Mouse (Mus musculus): ENCODE measurements around the gene Gm13275. TPM values are rescaled to one million over a fixed set of nuclear protein-coding genes. Genes with fewer than 3 reads are reported as not detected.
"Not testable (repeated sequence)": the region's sequence is repeated elsewhere in the genome, so short reads cannot be mapped to it uniquely, and the experiment has no call there.

Gene Gm13275
- polyA plus RNA-seq, 1 experiment from 2014 or later = not detected

- H3K27me3 ChIP-seq (replicated peaks; ENCODE audit: control insufficient read depth, insufficient read depth, low read length); H3K4me1 ChIP-seq (ENCODE audit: control insufficient read depth, insufficient read depth, low read depth, low read length); H3K4me3 ChIP-seq (ENCODE audit: low read length); H3K9me3 ChIP-seq (ENCODE audit: control insufficient read depth, low read length); H3K4me2 ChIP-seq (ENCODE audit: low read length); H3K9ac ChIP-seq (ENCODE audit: low read depth, low read length); ATAC-seq; H3K36me3 ChIP-seq (ENCODE audit: control insufficient read depth, insufficient read depth, low read length); H3K27ac ChIP-seq (ENCODE audit: low read depth, low read length): not testable (repeated sequence)
- WGBS = 85% methylated on average over 6 of the region's 8 CpGs
Observed at GRCm38 (mm10) chr4:88761776-88762175, 32.5 kb upstream of the Gm13275 start.

- not testable (repeated sequence) for H3K9me3 ChIP-seq (ENCODE audit: control insufficient read depth, low read length); H3K4me2 ChIP-seq (ENCODE audit: low read length); H3K27ac ChIP-seq (ENCODE audit: low read depth, low read length); H3K9ac ChIP-seq (ENCODE audit: low read depth, low read length); H3K36me3 ChIP-seq (ENCODE audit: control insufficient read depth, insufficient read depth, low read length); H3K4me3 ChIP-seq (ENCODE audit: low read length); H3K4me1 ChIP-seq (ENCODE audit: control insufficient read depth, insufficient read depth, low read depth, low read length); H3K27me3 ChIP-seq (replicated peaks; ENCODE audit: control insufficient read depth, insufficient read depth, low read length); ATAC-seq
- 59% methylated on average over 8 of the region's 9 CpGs for WGBS
Observed at GRCm38 (mm10) chr4:88762341-88762740, 31.9 kb upstream of the Gm13275 start.

- H3K9me3 ChIP-seq (ENCODE audit: control insufficient read depth, low read length); ATAC-seq; H3K9ac ChIP-seq (ENCODE audit: low read depth, low read length); H3K36me3 ChIP-seq (ENCODE audit: control insufficient read depth, insufficient read depth, low read length); H3K27ac ChIP-seq (ENCODE audit: low read depth, low read length); H3K27me3 ChIP-seq (replicated peaks; ENCODE audit: control insufficient read depth, insufficient read depth, low read length); H3K4me1 ChIP-seq (ENCODE audit: control insufficient read depth, insufficient read depth, low read depth, low read length): not testable (repeated sequence)
- WGBS = 3% methylated on average over 18 of the region's 42 CpGs
- Histone ChIP-seq H3K4me2 (ENCODE audit: low read length) (peak overlapping the region; percentile 60), H3K4me3 (ENCODE audit: low read length) (peak overlapping the region; percentile 40)
Observed at GRCm38 (mm10) chr4:88763384-88764018, 30.8 kb upstream of the Gm13275 start.

- not testable (repeated sequence) for H3K9ac ChIP-seq (ENCODE audit: low read depth, low read length); H3K4me3 ChIP-seq (ENCODE audit: low read length); H3K27ac ChIP-seq (ENCODE audit: low read depth, low read length); ATAC-seq; H3K4me2 ChIP-seq (ENCODE audit: low read length); H3K4me1 ChIP-seq (ENCODE audit: control insufficient read depth, insufficient read depth, low read depth, low read length); H3K27me3 ChIP-seq (replicated peaks; ENCODE audit: control insufficient read depth, insufficient read depth, low read length); H3K36me3 ChIP-seq (ENCODE audit: control insufficient read depth, insufficient read depth, low read length); H3K9me3 ChIP-seq (ENCODE audit: control insufficient read depth, low read length)
- no CpG with 5 or more reads among the region's 32 CpGs for WGBS
Observed at GRCm38 (mm10) chr4:88773534-88773933, 20.8 kb upstream of the Gm13275 start, which contains the start of gene Gm13290. Gene Gm13290, plus strand, starts transcription at chr4:88773834.

- H3K27me3 ChIP-seq (replicated peaks; ENCODE audit: control insufficient read depth, insufficient read depth, low read length); H3K9me3 ChIP-seq (ENCODE audit: control insufficient read depth, low read length); H3K4me3 ChIP-seq (ENCODE audit: low read length); H3K9ac ChIP-seq (ENCODE audit: low read depth, low read length); H3K4me1 ChIP-seq (ENCODE audit: control insufficient read depth, insufficient read depth, low read depth, low read length); H3K4me2 ChIP-seq (ENCODE audit: low read length); H3K27ac ChIP-seq (ENCODE audit: low read depth, low read length); H3K36me3 ChIP-seq (ENCODE audit: control insufficient read depth, insufficient read depth, low read length); ATAC-seq: not testable (repeated sequence)
- no CpG with 5 or more reads among the region's 29 CpGs for WGBS
Observed at GRCm38 (mm10) chr4:88776622-88777021, 17.7 kb upstream of the Gm13275 start, which contains the start of gene Gm13289. Gene Gm13289, plus strand, starts transcription at chr4:88776922.

GRCm38 (mm10) chr4:88779550-88779949 is 14.7 kb upstream of the Gm13275 start, which contains the start of gene Gm13272:
Gene Gm13272, plus strand, starts transcription at chr4:88779850.
- no CpG with 5 or more reads among the region's 29 CpGs for WGBS
- H3K27me3 ChIP-seq (replicated peaks; ENCODE audit: control insufficient read depth, insufficient read depth, low read length); H3K27ac ChIP-seq (ENCODE audit: low read depth, low read length); H3K4me2 ChIP-seq (ENCODE audit: low read length); H3K9me3 ChIP-seq (ENCODE audit: control insufficient read depth, low read length); H3K9ac ChIP-seq (ENCODE audit: low read depth, low read length); H3K36me3 ChIP-seq (ENCODE audit: control insufficient read depth, insufficient read depth, low read length); H3K4me3 ChIP-seq (ENCODE audit: low read length); H3K4me1 ChIP-seq (ENCODE audit: control insufficient read depth, insufficient read depth, low read depth, low read length); ATAC-seq: not testable (repeated sequence)

GRCm38 (mm10) chr4:88780320-88780719 is 14.0 kb upstream of the Gm13275 start:
- H3K27ac ChIP-seq (ENCODE audit: low read depth, low read length); H3K4me3 ChIP-seq (ENCODE audit: low read length); H3K9me3 ChIP-seq (ENCODE audit: control insufficient read depth, low read length); ATAC-seq; H3K36me3 ChIP-seq (ENCODE audit: control insufficient read depth, insufficient read depth, low read length); H3K4me2 ChIP-seq (ENCODE audit: low read length); H3K4me1 ChIP-seq (ENCODE audit: control insufficient read depth, insufficient read depth, low read depth, low read length); H3K9ac ChIP-seq (ENCODE audit: low read depth, low read length); H3K27me3 ChIP-seq (replicated peaks; ENCODE audit: control insufficient read depth, insufficient read depth, low read length): not testable (repeated sequence)
- WGBS = 48% methylated on average over 15 of the region's 18 CpGs

- not testable (repeated sequence) for H3K27me3 ChIP-seq (replicated peaks; ENCODE audit: control insufficient read depth, insufficient read depth, low read length); H3K27ac ChIP-seq (ENCODE audit: low read depth, low read length); H3K4me1 ChIP-seq (ENCODE audit: control insufficient read depth, insufficient read depth, low read depth, low read length); H3K4me3 ChIP-seq (ENCODE audit: low read length); ATAC-seq; H3K9me3 ChIP-seq (ENCODE audit: control insufficient read depth, low read length); H3K36me3 ChIP-seq (ENCODE audit: control insufficient read depth, insufficient read depth, low read length); H3K9ac ChIP-seq (ENCODE audit: low read depth, low read length)
- H3K4me2 ChIP-seq (ENCODE audit: low read length) = peak within 1 kb of the TSS; percentile 42; the same call in 1 of the 2 replicates
- WGBS = 14% methylated on average over 2 of the region's 7 CpGs
Observed at GRCm38 (mm10) chr4:88781831-88782230, 12.5 kb upstream of the Gm13275 start, which contains the start of gene Ifnz. Gene Ifnz, plus strand, starts transcription at chr4:88782131.

- H3K4me1 ChIP-seq (ENCODE audit: control insufficient read depth, insufficient read depth, low read depth, low read length); H3K27me3 ChIP-seq (replicated peaks; ENCODE audit: control insufficient read depth, insufficient read depth, low read length); H3K4me3 ChIP-seq (ENCODE audit: low read length); H3K36me3 ChIP-seq (ENCODE audit: control insufficient read depth, insufficient read depth, low read length); ATAC-seq; H3K9me3 ChIP-seq (ENCODE audit: control insufficient read depth, low read length); H3K27ac ChIP-seq (ENCODE audit: low read depth, low read length); H3K9ac ChIP-seq (ENCODE audit: low read depth, low read length): not testable (repeated sequence)
- WGBS = 0% methylated on average over 4 of the region's 31 CpGs
- H3K4me2 ChIP-seq (ENCODE audit: low read length) = peak overlapping the region; percentile 42; the same call in 1 of the 2 replicates
Observed at GRCm38 (mm10) chr4:88782335-88782734, 12.0 kb upstream of the Gm13275 start.
